ENCODE assay signal across 14 mouse cellular contexts in genomic region chr2:123805646-123806045, GRCm38 (mm10).
"Had no signal": no experiment of that assay in that cellular context is flagged by ENCODE, and none has a peak within 500 bp of the region (broad histone marks: within the 10 kb centered on the region; RNA-seq: fewer than 3 reads in every experiment).

No protein-coding gene starts in this region.

- H3K36me3 ChIP-seq: limb, embryonic 15.5 days; liver, embryonic 12.5 days; midbrain, embryonic 10.5 days; neural tube, embryonic 15.5 days had no signal

- H3K4me1 ChIP-seq: limb, embryonic 15.5 days; liver, embryonic 12.5 days; midbrain, embryonic 10.5 days; neural tube, embryonic 15.5 days had no signal

- H3K9me3 ChIP-seq: limb, embryonic 15.5 days; liver, embryonic 12.5 days; midbrain, embryonic 10.5 days; neural tube, embryonic 15.5 days had no signal

- DNase-seq: kidney, adult 9 months; kidney, postnatal 36 days; lung, embryonic 14.5 days; lung, postnatal 10 days; lung, postnatal 4 days; right cerebral cortex, adult 18-20 months; right cerebral cortex, postnatal 25 days; thymus, postnatal 36 days had no signal

- H3K4me2 ChIP-seq: limb, embryonic 15.5 days; liver, embryonic 12.5 days; lung, embryonic 14.5 days; neural tube, embryonic 15.5 days had no signal

- H3K27ac ChIP-seq: kidney, postnatal 0 days; limb, embryonic 15.5 days; liver, embryonic 12.5 days; midbrain, embryonic 10.5 days; neural tube, embryonic 15.5 days had no signal

- ATAC-seq: liver, embryonic 12.5 days had no signal

- H3K4me3 ChIP-seq: limb, embryonic 15.5 days; liver, embryonic 12.5 days; midbrain, embryonic 10.5 days; myocyte; neural tube, embryonic 15.5 days had no signal

- H3K27me3 ChIP-seq: limb, embryonic 15.5 days; liver, embryonic 12.5 days; neural tube, embryonic 15.5 days had no signal

- H3K9ac ChIP-seq: limb, embryonic 15.5 days; liver, embryonic 12.5 days; lung, embryonic 14.5 days; neural tube, embryonic 15.5 days had no signal
